Mouse (Mus musculus): Measurements from ENCODE around the gene Dlst. TPM values are rescaled to one million over a fixed set of nuclear protein-coding genes. Genes with fewer than 3 reads are reported as not detected.

Gene Dlst
- polyA plus RNA-seq (2012; rRNA removed): 80.5 and 86.8 TPM in 2 replicates

DNA sequence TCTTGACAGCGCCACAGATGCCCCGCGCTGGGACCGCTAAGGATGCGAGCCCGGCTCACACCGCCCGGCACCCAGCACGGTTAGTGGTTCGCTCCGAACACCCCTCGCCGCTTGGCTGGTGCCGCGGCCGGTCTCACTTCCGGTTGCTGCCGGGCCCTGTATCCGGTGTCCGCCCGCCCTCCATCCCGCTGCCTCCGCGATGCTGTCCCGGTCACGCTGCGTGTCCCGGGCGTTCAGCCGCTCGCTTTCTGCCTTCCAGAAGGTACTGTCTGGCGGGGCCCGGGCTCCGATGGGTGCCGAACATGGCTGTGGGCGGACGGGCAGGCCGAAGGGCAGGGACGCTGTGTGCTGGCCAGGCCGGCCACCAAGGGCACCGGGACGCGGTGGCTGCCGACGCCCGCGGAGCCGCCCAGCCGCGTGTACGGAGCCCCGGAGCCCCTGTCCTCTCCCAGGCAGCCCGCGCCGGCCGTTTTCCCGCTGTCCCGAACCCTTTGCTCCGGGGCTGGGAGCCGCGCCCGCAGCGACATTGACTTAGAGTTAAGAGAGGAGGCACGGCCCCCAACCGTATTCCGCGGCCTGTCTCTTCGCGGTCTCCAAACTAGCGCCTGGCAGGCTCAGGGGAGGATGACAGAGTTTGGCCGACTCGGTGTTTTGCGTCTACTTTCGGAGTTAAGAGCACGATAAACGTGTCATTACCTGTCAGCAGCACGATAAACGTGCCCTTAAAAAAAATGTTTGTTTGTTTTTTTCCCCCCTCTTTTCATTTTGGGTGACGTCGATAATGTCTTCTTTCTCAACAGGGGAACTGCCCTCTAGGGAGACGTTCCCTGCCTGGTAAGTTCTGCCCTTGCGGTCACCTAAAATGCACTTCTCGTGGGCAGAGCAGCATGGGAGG is at the start of gene Dlst, which contains the start of gene Prox2:
Gene Dlst, plus strand, starts transcription at position 136 of the 895 bp plus-strand sequence.
Gene Prox2, minus strand, starts transcription at position 62 of the 895 bp plus-strand sequence.

DNA sequence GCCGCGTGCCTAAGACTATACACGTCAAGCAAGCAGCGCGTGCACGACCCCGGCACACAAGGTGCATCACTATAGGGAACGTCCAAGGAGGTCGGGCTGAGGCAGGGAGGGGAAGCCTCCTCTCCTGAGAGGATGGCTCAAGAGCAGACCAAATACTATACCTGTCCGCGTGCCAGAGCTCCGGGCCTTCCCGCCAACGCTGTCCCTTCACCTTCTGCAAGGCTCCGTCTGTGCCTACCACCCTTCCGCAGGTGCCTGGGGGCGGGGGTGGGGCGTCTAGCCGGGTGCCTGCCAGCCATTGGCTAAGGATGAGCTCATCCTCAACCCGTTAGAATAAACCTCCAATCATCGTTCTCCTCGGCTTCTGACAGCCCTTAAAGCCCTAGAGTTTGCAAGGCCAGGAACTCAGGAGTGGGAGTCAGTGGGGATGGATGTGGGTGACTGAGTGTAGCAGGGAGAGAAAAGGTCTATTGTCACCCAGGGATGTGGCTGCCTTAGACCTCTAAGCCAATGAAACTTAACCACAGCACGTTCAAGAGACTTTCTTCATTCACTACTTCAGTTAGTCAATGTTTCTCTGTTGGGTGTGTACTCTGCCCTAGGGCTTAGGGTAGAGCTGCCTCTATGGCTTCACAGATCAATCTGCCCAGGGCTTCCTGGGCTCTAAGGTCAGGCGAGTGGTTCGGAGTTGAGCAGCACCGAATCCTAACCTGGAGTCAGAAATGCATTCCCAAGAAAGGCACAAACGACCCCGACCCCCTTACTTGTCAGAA is 40.6 kb downstream of the Dlst start, which contains the start of gene Rps6kl1:
Gene Rps6kl1, minus strand, starts transcription at position 263 of the 773 bp plus-strand sequence.

DNA sequence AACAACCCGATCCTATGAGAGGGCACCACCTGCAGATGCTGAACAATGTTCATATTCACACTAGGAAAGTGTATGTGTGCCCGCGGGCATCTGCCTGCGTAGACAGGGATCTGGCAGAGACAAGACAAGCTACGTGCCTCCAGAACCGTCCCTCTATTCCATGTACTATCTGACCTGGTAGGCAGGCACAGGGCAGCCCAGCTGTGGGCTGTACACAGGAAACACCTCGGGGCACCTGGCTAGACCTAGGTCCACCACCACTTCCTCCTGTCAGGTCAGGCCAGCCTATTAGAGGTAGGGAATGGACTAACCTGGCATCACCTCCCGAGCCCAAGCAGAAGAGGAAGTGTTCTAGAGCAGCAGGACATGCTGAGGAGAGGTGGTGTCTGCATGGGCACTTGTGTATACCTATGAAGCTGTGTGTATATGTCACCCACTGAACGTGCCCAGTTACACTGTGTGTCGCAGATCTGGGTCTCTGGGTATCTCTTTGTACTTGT is 67.2 kb downstream of the Dlst start, which contains the start of gene Pgf:
Gene Pgf, minus strand, starts transcription at position 51 of the 500 bp plus-strand sequence.

Other genes with a start within 250 kb of the Dlst start
- gene Ltbp2, start 234.3 kb upstream of the Dlst start, polyA plus RNA-seq (2012; rRNA removed): 1.1 and 1.5 TPM in 2 replicates
- gene Fcf1, start 139.9 kb upstream of the Dlst start, polyA plus RNA-seq (2012; rRNA removed): 56.7 and 60.1 TPM in 2 replicates
- gene Arel1, start 139.9 kb upstream of the Dlst start, polyA plus RNA-seq (2012; rRNA removed): 12.9 and 13.9 TPM in 2 replicates
- 6.1 and 8.8 TPM in 2 replicates for gene Ylpm1, start 114.5 kb upstream of the Dlst start, polyA plus RNA-seq (2012; rRNA removed)
- gene Prox2, start 74 bp upstream of the Dlst start, polyA plus RNA-seq (2012; rRNA removed): 0.79 and 0.95 TPM in 2 replicates
- 1.3 and 1.4 TPM in 2 replicates for gene Rps6kl1, start 40.4 kb downstream of the Dlst start, polyA plus RNA-seq (2012; rRNA removed)
- gene Pgf, start 67.0 kb downstream of the Dlst start, polyA plus RNA-seq (2012; rRNA removed): 0.29 and 0.41 TPM in 2 replicates
- 31.6 and 32.8 TPM in 2 replicates for gene Eif2b2, start 108.6 kb downstream of the Dlst start, polyA plus RNA-seq (2012; rRNA removed)
- 1.8 and 2.0 TPM in 2 replicates for gene Mlh3, start 159.8 kb downstream of the Dlst start, polyA plus RNA-seq (2012; rRNA removed)
- gene Acyp1, start 177.6 kb downstream of the Dlst start, polyA plus RNA-seq (2012; rRNA removed): 17.3 and 21.5 TPM in 2 replicates
- gene Zc2hc1c, start 177.8 kb downstream of the Dlst start, polyA plus RNA-seq (2012; rRNA removed): 0.08 and 0.12 TPM in 2 replicates
- gene Nek9, start 228.5 kb downstream of the Dlst start, polyA plus RNA-seq (2012; rRNA removed): 9.8 and 11.2 TPM in 2 replicates

All from liver, embryonic 18 days (tissue).